Mouse (Mus musculus) liver (tissue): Measurements from ENCODE around the gene Olfr557.

Source experiments
- DNase-seq: peaks from one replicate; pipeline ENCODE4 v3.0.0-alpha.2; 2020; ENCODE audit warnings: mixed read lengths

The Olfr557 gene

GRCm38 (mm10) chr7:102695358-102696125 is at the start of gene Olfr557:
Olfr557 (plus strand) TSS chr7:102695910.
- DNase-seq: peak; percentile 12

GRCm38 (mm10) chr7:102658523-102658922 is 37.2 kb upstream of the Olfr557 start, which contains the start of gene Olfr555:
Olfr555 (plus strand) TSS chr7:102658823.
- no peak for DNase-seq

GRCm38 (mm10) chr7:102664599-102664998 is 31.1 kb upstream of the Olfr557 start, which contains the start of gene Olfr556:
Olfr556 (plus strand) TSS chr7:102664899.
- no peak for DNase-seq

GRCm38 (mm10) chr7:102665378-102665777 is 30.3 kb upstream of the Olfr557 start:
- no peak for DNase-seq

- DNase-seq: no peak
These were observed 19.5 kb upstream of the Olfr557 start for GRCm38 (mm10) chr7:102676225-102676624.

GRCm38 (mm10) chr7:102681916-102682315 is 13.8 kb upstream of the Olfr557 start:
- no peak for DNase-seq

GRCm38 (mm10) chr7:102686944-102687501 is 8.7 kb upstream of the Olfr557 start, which contains the start of gene Trim68:
Trim68 (minus strand) TSS chr7:102687327.
- DNase-seq: peak; percentile 85

GRCm38 (mm10) chr7:102698461-102698860 is 2.8 kb downstream of the Olfr557 start:
- no peak for DNase-seq

- DNase-seq: no peak
These were observed 6.2 kb downstream of the Olfr557 start, which contains the start of gene Olfr558 for GRCm38 (mm10) chr7:102701915-102702314. Olfr558 (plus strand) TSS chr7:102702215.

- DNase-seq: no peak
These were observed 23.3 kb downstream of the Olfr557 start, which contains the start of gene Olfr33 for GRCm38 (mm10) chr7:102718970-102719369. Olfr33 (minus strand) TSS chr7:102719070.

GRCm38 (mm10) chr7:102727391-102727790 is 31.7 kb downstream of the Olfr557 start, which contains the start of gene Olfr559:
Olfr559 (minus strand) TSS chr7:102727491.
- DNase-seq: no peak

- no peak for DNase-seq
These were observed 38.1 kb downstream of the Olfr557 start for GRCm38 (mm10) chr7:102733793-102734192.

GRCm38 (mm10) chr7:102737705-102738104 is 42.0 kb downstream of the Olfr557 start:
- DNase-seq: no peak
